Mouse (Mus musculus) telencephalon, adult 2 months (tissue): ENCODE measurements around the gene Arhgap19.
"Not testable (repeated sequence)": the region's sequence is repeated elsewhere in the genome, so short reads cannot be mapped to it uniquely, and the experiment has no call there.

ENCODE experiments used
- DNase-seq: peaks from one replicate; pipeline ENCODE4 v3.0.0-alpha.2; 2011; ENCODE audit warnings: low read depth, low spot score

The Arhgap19 gene

DNA sequence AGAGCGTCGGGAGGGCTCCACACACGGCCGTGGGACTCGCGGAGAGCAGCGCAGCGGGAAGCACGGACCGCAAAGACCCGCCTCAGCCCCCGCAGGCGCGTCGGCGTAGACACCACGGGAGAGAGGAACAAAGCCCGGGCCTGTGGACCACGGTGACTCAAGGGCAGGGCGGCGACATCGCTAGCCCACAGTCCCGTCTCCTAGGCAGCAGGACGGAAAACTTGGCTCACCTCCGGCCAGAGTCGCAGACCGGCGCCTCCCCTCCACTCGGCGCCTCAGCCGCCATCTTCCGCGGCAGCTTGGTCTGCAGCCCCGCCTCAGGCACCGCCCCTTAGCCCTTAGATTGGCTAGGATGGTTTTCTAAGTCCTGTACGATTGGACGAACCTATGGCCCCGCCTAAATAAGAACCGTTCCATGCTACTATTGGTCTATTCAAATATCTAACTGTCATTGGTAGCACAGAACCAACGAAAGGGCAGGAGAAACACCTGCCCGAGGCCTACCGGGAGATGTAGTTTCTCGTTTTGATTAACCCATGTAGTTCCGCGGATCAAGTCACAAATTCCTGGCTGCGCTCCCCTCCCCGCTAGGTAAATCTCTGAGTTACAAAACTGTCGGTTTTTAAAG lies at the start of gene Arhgap19:
Gene Arhgap19 (minus strand): TSS at position 306 of the 628 bp plus-strand sequence.
- DNase-seq, result peak; percentile 96

- no peak for DNase-seq
These were observed 49.1 kb upstream of the Arhgap19 start for GRCm38 (mm10) chr19:41850719-41851543.

DNA sequence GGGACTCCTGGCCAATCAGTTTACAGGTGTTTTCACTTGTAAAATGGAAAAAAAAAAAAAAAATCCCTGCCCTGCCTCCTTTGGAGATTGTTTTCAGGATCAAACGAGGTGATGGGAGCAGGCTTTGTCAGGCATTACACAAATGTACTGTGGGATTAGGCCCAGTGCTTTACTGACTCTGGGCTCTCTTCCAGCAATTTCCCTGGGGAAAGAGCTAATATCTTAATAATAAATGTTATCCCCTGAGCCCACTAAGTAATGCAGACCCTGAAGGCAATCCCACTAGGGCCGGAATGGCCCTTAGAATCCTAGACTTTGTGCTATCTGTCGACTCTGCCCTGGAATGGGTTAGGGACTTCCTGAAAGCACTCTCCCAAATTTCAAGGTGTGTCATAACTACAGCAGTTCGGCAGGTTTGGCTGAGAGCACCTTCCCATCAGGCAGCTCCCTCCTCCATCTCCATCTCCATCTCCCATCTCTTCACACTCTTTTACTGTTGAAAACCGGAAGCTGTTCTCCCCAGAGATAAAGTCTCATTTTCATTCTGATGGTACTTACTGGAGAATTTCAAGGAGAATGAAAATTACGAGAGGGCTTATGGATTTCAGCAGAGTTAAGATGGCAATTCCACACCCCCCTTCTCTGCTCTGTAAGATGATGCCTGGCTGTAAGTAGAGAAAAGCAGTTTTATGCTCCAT lies 48.3 kb upstream of the Arhgap19 start:
- no peak for DNase-seq

GRCm38 (mm10) chr19:41847992-41848851 lies 46.4 kb upstream of the Arhgap19 start, which contains the start of gene Frat2:
TSS of gene Frat2 (minus strand) at chr19:41848132.
- DNase-seq, result peak; percentile 84

DNA sequence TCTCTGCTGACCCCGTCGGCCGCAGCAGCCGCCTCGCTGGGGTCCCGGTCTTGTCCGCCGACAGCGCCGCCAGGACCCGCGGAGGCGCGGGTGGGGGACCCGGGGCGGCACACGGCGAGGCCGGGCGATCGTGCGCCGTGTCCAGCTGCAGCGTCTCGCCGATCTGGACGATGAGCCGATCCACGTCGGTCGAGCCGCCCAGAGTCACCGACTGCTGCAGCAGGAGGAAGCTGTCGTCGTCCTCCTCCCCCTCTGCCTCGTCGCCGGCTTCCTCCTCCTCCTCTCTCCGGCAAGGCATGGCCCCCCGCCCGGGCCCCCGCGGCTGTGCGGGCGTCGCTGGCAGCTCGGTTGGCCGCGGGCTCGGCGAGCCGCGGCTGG lies 45.8 kb upstream of the Arhgap19 start:
- not testable (repeated sequence) for DNase-seq

GRCm38 (mm10) chr19:41847091-41847581 lies 45.3 kb upstream of the Arhgap19 start:
- DNase-seq, result no peak

DNA sequence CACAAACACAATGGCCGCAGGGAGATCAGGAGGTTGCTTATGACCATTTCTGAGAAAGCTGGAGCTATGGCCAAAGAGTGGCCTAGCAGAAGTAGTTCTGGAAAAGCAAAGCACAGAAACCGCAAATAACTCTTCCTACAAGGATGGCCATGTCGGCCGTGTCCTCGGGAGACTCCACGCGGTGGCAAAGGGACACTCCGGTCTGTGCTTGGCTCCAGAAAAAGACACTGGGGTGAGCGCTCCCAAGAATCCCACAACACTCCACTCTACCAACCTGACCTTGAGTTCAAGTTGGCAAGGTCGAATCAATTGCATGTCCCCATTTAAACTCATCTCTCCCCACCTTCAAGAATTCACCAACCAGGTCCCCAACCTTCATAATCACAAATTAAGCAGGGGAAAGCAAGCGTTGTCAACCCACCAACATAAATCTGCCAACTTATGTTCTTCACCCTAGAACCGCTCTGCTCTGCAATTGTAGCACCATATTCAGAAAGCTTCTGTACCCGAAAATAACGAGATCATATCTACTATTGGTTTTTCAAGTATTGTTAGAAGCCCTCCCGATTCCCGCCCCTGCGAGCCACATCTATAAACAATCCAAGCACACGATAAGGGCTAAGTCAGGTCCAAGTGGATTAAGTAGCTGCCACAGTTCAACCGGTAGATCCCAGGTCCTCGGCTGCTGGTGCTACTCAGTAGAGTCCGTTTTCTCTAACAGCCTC lies 44.7 kb upstream of the Arhgap19 start:
- DNase-seq, result no peak

DNA sequence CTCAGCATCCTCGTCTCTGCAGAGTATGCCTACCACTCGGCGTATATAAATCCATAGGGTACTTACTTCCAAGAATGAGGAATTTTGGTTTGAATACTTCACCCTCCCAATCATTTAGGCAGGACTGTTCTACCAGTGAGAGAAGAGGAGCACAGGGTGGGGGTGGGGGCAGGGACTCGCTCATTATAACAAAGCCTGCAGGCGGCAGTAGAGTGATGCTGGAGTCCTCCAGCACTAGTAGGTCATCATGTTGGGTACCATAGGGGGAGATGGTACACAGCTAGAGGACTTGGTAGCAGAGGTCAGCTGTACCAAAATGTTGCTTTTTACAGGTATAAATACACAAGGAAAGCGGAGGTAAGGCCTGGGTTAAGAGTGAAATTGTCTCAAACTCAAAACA lies 42.5 kb upstream of the Arhgap19 start:
- DNase-seq, result no peak

- DNase-seq, result no peak
These were observed 40.9 kb upstream of the Arhgap19 start for GRCm38 (mm10) chr19:41842706-41843105.

GRCm38 (mm10) chr19:41842196-41842595 lies 40.3 kb upstream of the Arhgap19 start:
- DNase-seq, result no peak

DNA sequence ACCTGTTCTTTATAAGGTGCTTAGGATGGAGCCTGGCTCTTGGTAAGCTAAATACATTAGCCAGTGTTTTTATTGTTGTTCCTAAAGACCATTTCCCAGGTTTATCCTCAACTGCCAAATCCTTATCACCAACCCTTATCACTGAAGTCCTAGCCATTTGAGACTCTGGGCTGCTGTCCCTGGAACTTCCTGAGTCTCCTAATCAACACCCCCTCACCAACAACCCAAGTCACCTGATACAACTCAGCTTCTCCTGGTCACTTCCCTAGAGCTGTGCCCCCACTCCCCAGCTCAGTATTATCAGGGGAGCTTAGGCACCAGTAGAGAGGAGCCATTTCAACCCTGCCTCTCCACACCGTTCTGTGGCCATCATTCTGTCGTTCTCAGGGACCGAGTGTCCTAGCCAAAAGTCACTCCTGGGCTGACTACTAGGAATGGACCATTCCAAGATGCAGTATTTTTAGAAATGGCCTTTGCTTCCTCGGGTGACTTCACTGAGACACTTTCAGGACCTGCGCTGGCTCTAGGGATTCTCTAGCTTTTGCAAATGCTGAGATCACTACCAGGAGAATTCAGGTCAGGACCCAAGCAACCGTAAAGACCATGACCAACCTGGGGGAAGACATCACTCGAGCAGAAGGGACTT lies 39.4 kb upstream of the Arhgap19 start:
- DNase-seq, result no peak

- no peak for DNase-seq
These were observed 37.8 kb upstream of the Arhgap19 start for GRCm38 (mm10) chr19:41839685-41840084.

DNA sequence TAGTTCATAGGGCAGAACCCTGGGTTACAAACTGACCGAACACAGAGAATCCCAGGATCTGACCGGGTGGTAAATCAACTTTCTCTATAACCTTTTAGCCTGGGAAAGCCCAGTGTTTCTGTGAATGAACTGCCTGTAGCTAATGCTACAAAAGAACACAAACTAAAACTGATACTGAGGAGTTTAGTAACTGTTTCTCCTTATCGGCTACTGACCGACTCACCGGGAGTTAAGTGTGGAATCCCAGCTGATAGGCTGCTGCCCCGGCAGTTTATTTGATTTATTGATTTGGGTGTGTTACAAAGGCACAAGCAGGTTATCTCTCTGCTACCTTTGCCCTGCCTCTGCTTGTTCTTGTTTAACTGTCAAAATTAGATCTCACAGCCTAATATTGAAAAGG lies 37.0 kb upstream of the Arhgap19 start:
- DNase-seq, result no peak

DNA sequence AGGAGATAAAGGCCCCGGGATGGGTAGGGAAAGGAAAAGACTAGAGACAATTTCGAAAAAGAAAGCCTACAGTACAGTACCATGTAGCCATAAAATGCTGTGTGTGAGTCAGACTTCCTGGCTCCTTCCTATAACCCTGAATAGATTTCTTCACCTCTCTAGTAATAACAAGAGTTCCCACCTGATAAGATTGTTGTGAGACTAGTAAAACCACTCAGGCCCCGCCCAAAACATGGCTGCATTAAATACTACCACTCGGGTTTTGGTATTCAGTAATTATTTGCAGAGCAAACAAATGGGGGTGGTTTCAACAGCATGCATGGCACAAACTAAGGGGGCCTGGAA lies 36.0 kb upstream of the Arhgap19 start:
- no peak for DNase-seq

- DNase-seq, result no peak
These were observed 35.5 kb upstream of the Arhgap19 start for GRCm38 (mm10) chr19:41837194-41837916.

DNA sequence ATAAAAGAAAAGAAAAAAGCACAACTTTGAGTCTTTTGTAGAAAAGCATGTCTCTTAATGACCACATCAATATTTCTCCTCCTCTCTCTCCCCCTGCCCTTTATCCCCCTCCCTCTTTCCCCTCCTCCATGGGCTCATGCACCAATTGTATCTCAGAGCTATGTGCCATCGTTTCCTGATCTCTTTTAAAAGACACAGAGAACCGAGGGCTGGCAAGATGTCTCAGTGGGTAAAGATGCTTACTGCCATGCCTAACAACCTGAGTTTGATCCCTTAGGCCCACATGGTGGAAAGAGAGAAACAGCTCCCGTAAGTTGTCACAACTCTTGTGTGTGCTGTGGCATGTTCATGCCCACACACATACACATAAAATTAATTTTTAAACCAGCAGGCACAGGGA lies 34.9 kb upstream of the Arhgap19 start:
- DNase-seq, result no peak

DNA sequence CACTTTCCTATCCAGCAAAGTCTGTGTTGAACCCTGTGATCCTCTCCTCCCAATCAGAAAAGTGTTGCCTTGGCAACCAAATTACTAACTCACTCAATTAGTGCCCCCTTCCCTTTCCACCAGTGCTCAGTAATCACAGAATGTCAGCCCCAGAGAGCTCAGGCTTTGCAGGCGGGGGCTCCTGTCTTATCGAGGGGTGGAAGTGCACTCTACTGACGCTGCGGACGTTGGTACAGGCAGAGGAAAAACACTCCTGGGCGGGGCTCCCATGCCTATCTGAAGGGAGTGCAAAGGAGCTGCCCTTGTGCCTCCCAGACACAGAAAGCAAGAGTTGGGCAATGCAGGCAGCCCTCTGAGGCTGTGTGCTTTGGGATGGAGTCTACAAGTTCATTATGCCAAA lies 34.0 kb upstream of the Arhgap19 start:
- peak; percentile 58 for DNase-seq

- DNase-seq, result no peak
These were observed 33.6 kb upstream of the Arhgap19 start for GRCm38 (mm10) chr19:41835407-41835806.

GRCm38 (mm10) chr19:41832501-41833201 lies 30.8 kb upstream of the Arhgap19 start:
- DNase-seq, result no peak
